Mouse (Mus musculus) ES-E14 (cell line): ENCODE measurements at regions not wholly inside any gene's neighbourhood (a gene's known extent, or its start where the extent isn't known, plus 50 kb on each side); places are given as distances from the start of the nearest gene placed in this dataset.

ENCODE experiments used
- DNase-seq: peaks from one replicate; pipeline ENCODE4 v3.0.0-alpha.2; 2013; ENCODE audit warnings: low read depth, low spot score
- H3K27ac ChIP-seq: 2 replicates; pipeline ENCODE4 v1.5.1; 2012; ENCODE audit warnings: low read depth, mild to moderate bottlenecking, low read length, moderate library complexity, mixed read lengths; ENCODE audit not compliant: poor library complexity, insufficient read depth, severe bottlenecking
- H3K36me3 ChIP-seq: 2 replicates; pipeline ENCODE4 v1.6.1; 2012; ENCODE audit warnings: mild to moderate bottlenecking, low read length, moderate library complexity, mixed read lengths; ENCODE audit not compliant: control insufficient read depth, poor library complexity, insufficient read depth, severe bottlenecking
- H3K4me1 ChIP-seq, 2 experiments: fragments of 150-350 bp in 1 of 2; sonication (generic) in 1 of 2; 2 replicates each; pipeline ENCODE4 v1.6.1; 2012; ENCODE audit warnings: low read length in 2 of 2, mild to moderate bottlenecking in 1 of 2, mixed read lengths in 1 of 2; ENCODE audit not compliant: control insufficient read depth in 2 of 2, insufficient read depth in 2 of 2, poor library complexity in 1 of 2
- H3K4me3 ChIP-seq, 2 experiments: fragments of 150-350 bp in 1 of 2; sonication (generic) in 1 of 2; 2 replicates each; pipeline ENCODE4 v1.5.1; 2012; ENCODE audit warnings: low read length in 2 of 2, low read depth in 1 of 2, mild to moderate bottlenecking in 1 of 2, mixed read lengths in 1 of 2; ENCODE audit not compliant: insufficient read depth in 1 of 2, poor library complexity in 1 of 2, severe bottlenecking in 1 of 2
- H3K9ac ChIP-seq: 2 replicates; pipeline ENCODE4 v1.6.1; 2012; ENCODE audit warnings: low read depth, mild to moderate bottlenecking, low read length, mixed read lengths; ENCODE audit not compliant: poor library complexity, insufficient read depth, severe bottlenecking
- H3K9me3 ChIP-seq: fragments of 150-350 bp; sonication (generic); 2 replicates; pipeline ENCODE4 v1.6.1; 2012; ENCODE audit warnings: low read depth, mild to moderate bottlenecking, low read length; ENCODE audit not compliant: control insufficient read depth, insufficient read depth
- CHD2 ChIP-seq: IDR thresholded peaks from 2 replicates; pipeline ENCODE4 v1.6.1; 2014; ENCODE audit warnings: mild to moderate bottlenecking, low read depth, low read length, inconsistent platforms
- HCFC1 ChIP-seq: IDR thresholded peaks from 2 replicates; pipeline ENCODE4 v1.6.1; 2012; ENCODE audit warnings: low read length, inconsistent platforms, borderline replicate concordance; ENCODE audit not compliant: insufficient read depth
- MAFK ChIP-seq: IDR thresholded peaks from 2 replicates; pipeline ENCODE4 v1.6.1; 2014; ENCODE audit warnings: mild to moderate bottlenecking, low read depth, low read length, inconsistent platforms; ENCODE audit not compliant: insufficient read depth
- ZC3H11A ChIP-seq: IDR thresholded peaks from 2 replicates; pipeline ENCODE4 v1.6.1; 2012; ENCODE audit warnings: low read depth, mild to moderate bottlenecking, inconsistent platforms, low read length, borderline replicate concordance
- ZNF384 ChIP-seq: IDR thresholded peaks from 2 replicates; pipeline ENCODE4 v1.6.1; 2012; ENCODE audit warnings: low read depth, low read length, inconsistent platforms
- in situ Hi-C, 2 experiments: fragments of 600-800 bp; cut with MboI; formaldehyde crosslinking; loops; one replicate each; pipeline ENCODE4 v1.15.1; 2025; ENCODE audit warnings: low sequenced_read_pairs in 2 of 2, inconsistent platforms in 1 of 2; ENCODE audit not compliant: unreplicated experiment in 2 of 2

DNA sequence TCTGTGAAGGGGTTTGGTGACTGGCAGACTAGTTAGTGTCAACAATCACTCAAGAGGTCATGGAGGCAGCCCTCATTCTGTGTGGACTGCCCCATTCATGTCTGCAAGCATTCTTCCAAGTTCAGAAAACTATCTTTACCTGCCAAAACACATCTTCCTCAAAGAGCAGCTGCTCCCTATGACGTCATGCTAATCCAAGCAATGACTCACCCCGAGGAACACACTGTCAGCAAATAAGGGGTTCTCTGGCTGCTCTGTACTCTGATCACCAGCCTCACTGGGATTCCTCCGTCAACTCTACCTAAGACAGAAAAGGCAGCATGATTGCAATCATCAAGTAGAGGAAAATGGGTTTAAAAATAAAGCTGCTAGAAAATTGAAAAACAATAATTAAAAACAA lies 165.4 kb upstream of the Nabp1 start:
- in situ Hi-C loops: loop anchor here in 1 of 2 experiments (10.0 kb wide), 2 partner anchors 301 to 361 kb away; no protein-coding TSS in a partner anchor
- H3K4me1 ChIP-seq: no peaks in the 10 kb centered on the region
- H3K36me3 ChIP-seq: no peaks in the 10 kb centered on the region
- no peak overlapping the region for H3K27ac ChIP-seq
- H3K4me3 ChIP-seq: no peak overlapping the region
- H3K9me3 ChIP-seq: no peaks in the 10 kb centered on the region
- H3K9ac ChIP-seq: no peak overlapping the region
- no peak for DNase-seq
- TF ChIP-seq MAFK (0 out of 2 replicates have a peak, but pooled peaks have one; percentile 26), HCFC1 (no peak)

DNA sequence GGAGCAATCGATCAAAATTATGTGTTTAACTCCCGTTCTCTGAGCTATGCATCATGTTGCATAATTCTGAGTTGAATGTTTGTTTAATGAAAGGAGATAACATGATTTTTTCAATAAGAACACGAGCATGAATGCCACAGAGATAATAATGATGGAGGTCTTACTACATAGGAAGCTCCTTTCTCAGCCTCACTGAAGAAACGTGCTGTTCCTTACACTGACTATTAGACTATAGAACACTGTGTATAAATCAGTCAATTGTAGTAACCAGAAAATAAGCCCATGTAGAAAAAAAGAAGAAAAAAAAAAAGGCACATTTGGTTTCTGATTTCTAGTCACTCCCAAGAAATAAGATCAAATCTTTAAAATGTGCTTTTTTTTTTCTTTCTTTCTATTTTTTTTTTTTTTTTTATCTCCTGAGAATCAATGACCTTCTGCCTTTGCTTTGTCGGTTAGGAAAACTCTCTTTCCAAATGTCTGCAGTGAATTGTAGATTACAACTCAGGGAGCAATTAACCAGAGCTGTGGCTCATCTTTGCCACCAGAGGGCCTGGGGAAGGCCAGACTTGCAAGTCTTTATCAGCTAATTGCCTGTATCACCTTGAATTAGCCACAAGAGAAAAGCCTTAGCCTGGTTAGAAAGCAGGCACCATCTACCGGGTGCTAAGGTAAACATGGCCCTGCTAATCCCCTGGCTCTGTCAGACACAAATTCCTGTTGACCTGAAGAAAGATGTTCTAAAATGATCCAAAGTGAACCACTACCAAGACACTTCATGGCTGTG lies 160.5 kb upstream of the Nabp1 start:
- Histone ChIP-seq H3K4me3 (no peak overlapping the region), H3K9ac (no peak overlapping the region), H3K27ac (no peak overlapping the region), H3K9me3 (no peaks in the 10 kb centered on the region), H3K36me3 (no peaks in the 10 kb centered on the region), H3K4me1 (0 out of 4 replicates have a peak, but pooled peaks cover 0 to 2% of the 10 kb centered on the region in 2 experiments)
- DNase-seq: no peak
- TF ChIP-seq MAFK (no peak), CHD2 (no peak), ZNF384 (peak; percentile 46; the same call in 1 of the 2 replicates), ZC3H11A (0 out of 2 replicates have a peak, but pooled peaks have one; percentile 3), HCFC1 (no peak)
- in situ Hi-C loops: no loop called here

DNA sequence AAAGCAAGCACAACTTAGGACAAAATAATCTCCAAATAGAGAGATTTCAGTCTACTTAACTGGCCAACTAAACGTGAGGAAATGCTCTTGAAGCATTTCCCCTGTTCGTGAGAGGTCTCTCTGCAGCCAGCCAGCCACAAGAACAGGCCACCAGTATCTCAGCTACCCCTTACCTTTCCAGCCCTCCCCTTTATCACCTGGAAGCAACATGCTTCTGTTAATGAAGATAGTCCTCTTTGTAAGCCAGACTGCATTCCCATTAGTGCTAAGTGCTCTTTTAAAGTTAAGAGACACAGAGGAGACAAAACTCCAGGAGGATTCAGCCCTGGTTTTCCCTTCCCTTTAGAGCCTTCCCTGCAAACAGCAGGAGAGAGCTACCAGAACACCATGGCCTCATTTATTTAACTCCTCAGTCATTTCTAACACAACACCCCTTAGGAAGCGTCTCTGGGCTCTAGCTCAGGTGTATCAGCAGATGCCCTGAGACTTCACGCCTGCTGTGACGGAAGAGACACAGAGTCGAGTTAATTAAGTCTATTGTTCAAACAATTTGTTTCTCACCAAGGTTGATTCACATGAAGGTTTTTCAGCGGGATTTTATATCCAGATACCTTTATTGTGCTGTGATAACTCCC lies 157.8 kb upstream of the Nabp1 start:
- H3K4me1 ChIP-seq: 0 out of 4 replicates have a peak, but pooled peaks cover 0 to 2% of the 10 kb centered on the region in 2 experiments
- no peak overlapping the region for H3K9ac ChIP-seq
- H3K27ac ChIP-seq: no peak overlapping the region
- no peaks in the 10 kb centered on the region for H3K9me3 ChIP-seq
- TF ChIP-seq HCFC1: no peak
- no peak for TF ChIP-seq ZNF384
- no peak for TF ChIP-seq ZC3H11A
- TF ChIP-seq MAFK: no peak
- TF ChIP-seq CHD2: no peak
- no peak for DNase-seq
- in situ Hi-C loops: no loop called here
- no peaks in the 10 kb centered on the region for H3K36me3 ChIP-seq
- no peak overlapping the region for H3K4me3 ChIP-seq

DNA sequence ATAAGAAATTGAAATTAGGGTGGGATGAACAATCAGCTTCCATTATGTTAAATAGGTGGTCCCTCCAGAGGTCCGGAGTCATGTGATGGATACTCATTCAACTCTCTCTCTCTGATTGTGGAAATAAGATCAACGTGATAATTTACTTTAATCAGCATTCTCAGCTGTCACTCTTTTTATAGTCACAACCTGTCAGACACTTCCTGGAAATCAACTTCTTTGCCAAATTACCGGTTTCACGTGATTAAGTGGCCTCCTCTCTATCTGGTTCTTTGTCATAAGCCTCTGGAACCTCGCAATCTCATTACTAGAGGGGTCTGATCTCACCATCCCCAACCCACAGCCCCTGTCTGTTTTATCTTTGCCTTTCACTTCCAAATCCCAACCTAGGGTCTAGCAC lies 155.6 kb upstream of the Nabp1 start:
- TF ChIP-seq ZNF384 (no peak), HCFC1 (no peak), CHD2 (no peak), MAFK (no peak), ZC3H11A (no peak)
- Histone ChIP-seq H3K4me1 (0 out of 4 replicates have a peak, but pooled peaks cover 0 to 2% of the 10 kb centered on the region in 2 experiments), H3K9me3 (no peaks in the 10 kb centered on the region), H3K36me3 (no peaks in the 10 kb centered on the region), H3K9ac (no peak overlapping the region), H3K4me3 (no peak overlapping the region), H3K27ac (no peak overlapping the region)
- in situ Hi-C loops: no loop called here
- no peak for DNase-seq
